Mouse (Mus musculus) CD8-positive naive resting alpha-beta T cell, adult 2 months (primary cell): ENCODE results near the gene Gspt2.
A peak's percentile ranks its signal among the peaks of the same experiment; 100 is the strongest.
"Not testable (repeated sequence)": the region's sequence is repeated elsewhere in the genome, so short reads cannot be mapped to it uniquely, and the experiment has no call there.

Experiments
- DNase-seq, 2 experiments: peaks; one replicate each; pipeline ENCODE4 v3.0.0; 2022; ENCODE audit warnings: low read depth in 2 of 2, low spot score in 2 of 2

Gspt2 gene

GRCm38 (mm10) chrX:94635961-94636563 is at the start of gene Gspt2:
Gene Gspt2, plus strand, starts transcription at chrX:94636069.
- DNase-seq: no peak

- no peak for DNase-seq
These were observed 10.8 kb upstream of the Gspt2 start for GRCm38 (mm10) chrX:94624835-94625803.

- DNase-seq: no peak
These were observed 1.0 kb downstream of the Gspt2 start for GRCm38 (mm10) chrX:94636911-94637310.

- DNase-seq: no peak
These were observed 12.7 kb downstream of the Gspt2 start for GRCm38 (mm10) chrX:94648541-94648940.

GRCm38 (mm10) chrX:94657734-94658133 is 21.9 kb downstream of the Gspt2 start:
- DNase-seq: no peak

GRCm38 (mm10) chrX:94670814-94671213 is 34.9 kb downstream of the Gspt2 start:
- DNase-seq: no peak

- peak; percentile 3 to 4 for DNase-seq
These were observed 39.1 kb downstream of the Gspt2 start for GRCm38 (mm10) chrX:94674977-94675376.

GRCm38 (mm10) chrX:94681581-94681980 is 45.7 kb downstream of the Gspt2 start:
- not testable (repeated sequence) for DNase-seq

GRCm38 (mm10) chrX:94689593-94689992 is 53.7 kb downstream of the Gspt2 start:
- DNase-seq: peak in 1 of 2 experiments; percentile 1
